Mouse (Mus musculus) T-helper 1 cell (primary cell): ENCODE results near the gene Tnrc18.
"Not testable (repeated sequence)": the region's sequence is repeated elsewhere in the genome, so short reads cannot be mapped to it uniquely, and the experiment has no call there.

Source experiments
- in situ Hi-C: fragments of 300-600 bp; cut with MboI, MseI; formaldehyde crosslinking; loops from one replicate; pipeline ENCODE4 v1.15.1; 2025; ENCODE audit warnings: high pct_unique_total_duplicates

Tnrc18 gene

GRCm38 (mm10) chr5:142817524-142818434 is at the start of gene Tnrc18:
TSS of gene Tnrc18 (minus strand) at chr5:142817662.
- in situ Hi-C loops = no loop called here

GRCm38 (mm10) chr5:142857763-142858229 is 40.3 kb upstream of the Tnrc18 start:
- in situ Hi-C loops = no loop called here

GRCm38 (mm10) chr5:142856408-142856807 is 38.9 kb upstream of the Tnrc18 start:
- in situ Hi-C loops = no loop called here

- in situ Hi-C loops = no loop called here
Observed at GRCm38 (mm10) chr5:142854877-142855276, 37.4 kb upstream of the Tnrc18 start.

GRCm38 (mm10) chr5:142853585-142853984 is 36.1 kb upstream of the Tnrc18 start:
- in situ Hi-C loops = no loop called here

GRCm38 (mm10) chr5:142851681-142852049 is 34.2 kb upstream of the Tnrc18 start:
- in situ Hi-C loops = no loop called here

GRCm38 (mm10) chr5:142850916-142851680 is 33.6 kb upstream of the Tnrc18 start:
- in situ Hi-C loops = no loop called here

GRCm38 (mm10) chr5:142850476-142850875 is 33.0 kb upstream of the Tnrc18 start:
- in situ Hi-C loops = no loop called here

GRCm38 (mm10) chr5:142848911-142849310 is 31.4 kb upstream of the Tnrc18 start:
- in situ Hi-C loops = no loop called here

GRCm38 (mm10) chr5:142848149-142848548 is 30.7 kb upstream of the Tnrc18 start:
- in situ Hi-C loops = no loop called here

GRCm38 (mm10) chr5:142844467-142844866 is 27.0 kb upstream of the Tnrc18 start:
- in situ Hi-C loops = no loop called here

- in situ Hi-C loops = no loop called here
Observed at GRCm38 (mm10) chr5:142842137-142842642, 24.7 kb upstream of the Tnrc18 start.

- in situ Hi-C loops = no loop called here
Observed at GRCm38 (mm10) chr5:142841372-142842136, 24.1 kb upstream of the Tnrc18 start.

- in situ Hi-C loops = not testable (repeated sequence)
Observed at GRCm38 (mm10) chr5:142837427-142837826, 20.0 kb upstream of the Tnrc18 start.

GRCm38 (mm10) chr5:142836891-142837290 is 19.4 kb upstream of the Tnrc18 start:
- in situ Hi-C loops = no loop called here

- in situ Hi-C loops = no loop called here
Observed at GRCm38 (mm10) chr5:142833646-142834438, 16.4 kb upstream of the Tnrc18 start.

GRCm38 (mm10) chr5:142826131-142826530 is 8.7 kb upstream of the Tnrc18 start:
- in situ Hi-C loops = no loop called here

- in situ Hi-C loops = no loop called here
Observed at GRCm38 (mm10) chr5:142825665-142826064, 8.2 kb upstream of the Tnrc18 start.

GRCm38 (mm10) chr5:142824091-142824490 is 6.6 kb upstream of the Tnrc18 start:
- in situ Hi-C loops = no loop called here
